Mouse (Mus musculus) erythroid progenitor cell, adult 5-6 weeks (primary cell): ENCODE results near the gene Trap1. TPM values are rescaled to one million over a fixed set of nuclear protein-coding genes. Genes with fewer than 3 reads are reported as not detected.
"Not testable (repeated sequence)": the region's sequence is repeated elsewhere in the genome, so short reads cannot be mapped to it uniquely, and the experiment has no call there.

Experiments
- ATAC-seq: replicated peaks from 2 replicates; pipeline ENCODE4 v1.8.0; 2016; ENCODE audit warnings: moderate number of reproducible peaks, mild to moderate bottlenecking, moderate TSS enrichment, inconsistent platforms; ENCODE audit not compliant: poor library complexity, low FRiP score, severe bottlenecking
- total RNA-seq, 2 experiments: library from RNA; stranded (forward) in 1 of 2; stranded (reverse) in 1 of 2; fragments of 150-400 nt in 1 of 2; fragments of 186-747, 209-891 nt in 1 of 2; gene quantifications; 2 replicates each; pipeline versions ENCODE4 v1.2.3 to v1.2.4; 2015 to 2017; ENCODE audit warnings: low replicate concordance in 2 of 2

Gene Trap1
- total RNA-seq, 2 experiments from 2014 or later = 16.8 to 24.6 TPM

DNA sequence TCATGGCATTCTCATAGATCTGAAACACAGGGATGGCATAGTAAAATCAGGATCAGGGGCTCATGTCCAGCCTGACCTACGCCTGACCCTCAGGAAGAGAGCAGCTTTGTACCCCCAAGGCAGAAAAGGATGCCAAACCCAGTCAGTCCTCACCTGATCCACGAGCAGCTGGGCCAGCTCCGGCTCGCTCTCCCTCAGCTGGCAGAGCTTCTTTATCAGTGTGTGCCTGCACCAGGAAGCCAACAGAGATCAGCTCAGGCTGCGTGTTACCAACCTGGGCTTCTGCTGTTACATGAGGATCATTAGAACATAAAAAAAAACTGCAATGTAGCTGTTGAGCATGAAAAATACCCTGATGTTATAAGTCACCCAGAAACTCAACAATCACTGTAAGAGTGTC lies 37.4 kb downstream of the Trap1 start:
- ATAC-seq = no peak

DNA sequence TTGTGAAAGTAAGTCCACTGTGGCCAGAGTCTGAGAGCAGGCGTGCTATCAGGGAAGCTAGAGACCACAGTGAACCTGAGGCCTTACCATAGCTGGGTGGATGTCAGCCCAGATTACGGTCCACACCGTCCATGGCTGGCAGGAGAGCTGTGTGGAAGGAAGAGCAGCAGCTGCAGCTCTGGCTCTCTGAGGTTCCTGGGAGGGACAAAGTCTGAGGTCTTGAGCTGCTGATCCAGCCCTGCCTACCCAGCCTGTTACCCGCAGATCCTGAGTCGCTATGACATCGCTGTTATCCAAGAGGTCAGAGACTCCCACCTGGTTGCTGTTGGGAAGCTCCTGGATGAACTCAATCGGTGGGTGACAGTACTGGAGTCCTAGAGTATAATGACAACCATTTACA lies 39.9 kb downstream of the Trap1 start:
- ATAC-seq = no peak

- no peak for ATAC-seq
These were observed 40.8 kb downstream of the Trap1 start, which contains the start of gene Dnase1 for GRCm38 (mm10) chr16:4036807-4037206. Dnase1 (plus strand) TSS chr16:4036942.

DNA sequence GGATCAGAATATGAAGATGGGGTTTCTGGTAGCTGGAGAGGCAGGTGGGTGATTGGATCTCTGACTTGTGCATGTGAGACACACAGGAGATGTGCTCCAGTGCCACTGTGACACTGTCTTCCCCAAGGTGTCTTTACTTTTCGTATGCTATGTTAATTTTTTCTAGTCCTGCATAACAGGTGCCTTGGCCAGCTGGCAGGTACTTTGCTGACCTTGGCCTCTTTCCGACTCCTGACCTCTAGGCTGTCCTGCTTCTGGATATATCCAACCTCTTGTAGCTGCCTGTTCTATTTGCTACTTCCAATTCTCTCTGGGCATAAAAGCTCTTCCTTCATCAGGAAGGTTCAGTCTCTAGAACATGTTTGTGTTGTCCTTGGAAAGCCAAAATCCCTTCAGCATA lies 42.1 kb downstream of the Trap1 start:
- ATAC-seq = no peak

DNA sequence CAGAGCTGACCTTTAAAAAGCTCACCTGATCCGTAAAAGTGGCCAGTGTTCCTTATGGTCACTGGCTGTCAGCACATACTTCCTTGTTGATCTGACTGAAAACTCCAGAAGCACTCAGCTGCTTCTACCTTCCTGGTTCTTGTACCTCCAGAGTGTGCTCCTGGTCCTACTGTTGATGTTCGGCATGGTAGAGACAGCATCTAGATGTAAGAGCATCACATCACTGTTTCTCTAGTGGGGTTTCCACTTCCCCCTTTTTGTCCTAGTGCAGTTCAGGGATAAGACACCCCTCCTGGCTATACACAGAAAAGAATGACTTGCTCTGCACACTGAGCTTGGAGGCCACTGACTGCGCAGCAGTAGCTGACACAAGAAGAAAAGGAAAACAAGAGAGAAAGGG lies 43.2 kb downstream of the Trap1 start:
- no peak for ATAC-seq

DNA sequence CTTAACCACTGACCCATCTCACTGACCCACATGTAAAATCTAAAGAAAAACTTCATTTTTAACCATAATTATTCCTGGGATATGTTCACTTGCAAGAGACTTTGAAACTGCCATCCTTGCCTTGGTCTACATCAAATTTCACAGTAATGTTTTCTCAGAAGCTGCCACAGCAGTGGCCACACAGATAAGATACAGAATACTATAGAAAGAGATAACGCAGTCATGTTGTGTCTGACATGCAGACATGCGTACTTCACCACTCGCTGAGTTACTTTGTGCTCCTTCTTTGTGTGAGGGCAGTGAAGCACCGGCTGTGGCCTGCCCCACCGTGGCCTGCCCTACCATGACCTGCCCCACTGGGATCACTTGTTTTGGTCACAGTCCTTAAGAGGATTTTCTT lies 43.7 kb downstream of the Trap1 start:
- ATAC-seq = no peak

GRCm38 (mm10) chr16:4032341-4032748 lies 45.3 kb downstream of the Trap1 start:
- ATAC-seq = no peak

GRCm38 (mm10) chr16:4031441-4032274 lies 46.0 kb downstream of the Trap1 start:
- no peak for ATAC-seq

DNA sequence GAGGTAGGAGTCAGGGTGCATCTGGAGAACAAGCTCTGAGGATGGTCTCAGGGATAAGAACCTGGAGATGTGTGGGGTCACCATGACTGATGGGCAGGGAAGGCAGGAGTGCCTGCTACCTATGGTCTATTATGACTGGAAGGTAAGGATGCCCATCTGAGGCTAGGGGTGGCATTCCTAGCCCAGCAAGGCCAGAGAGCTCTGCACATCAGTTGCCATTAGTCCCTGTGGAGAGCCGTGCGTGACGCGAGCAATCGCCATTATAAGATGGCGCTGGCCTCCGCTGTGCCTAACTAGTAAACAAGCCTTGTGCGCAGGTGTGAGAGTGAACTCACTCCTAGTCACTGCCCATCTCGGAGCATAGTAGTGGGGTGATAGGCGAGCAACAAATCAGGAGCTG lies 47.1 kb downstream of the Trap1 start:
- ATAC-seq = no peak

GRCm38 (mm10) chr16:4029371-4029841 lies 48.2 kb downstream of the Trap1 start:
- no peak for ATAC-seq

DNA sequence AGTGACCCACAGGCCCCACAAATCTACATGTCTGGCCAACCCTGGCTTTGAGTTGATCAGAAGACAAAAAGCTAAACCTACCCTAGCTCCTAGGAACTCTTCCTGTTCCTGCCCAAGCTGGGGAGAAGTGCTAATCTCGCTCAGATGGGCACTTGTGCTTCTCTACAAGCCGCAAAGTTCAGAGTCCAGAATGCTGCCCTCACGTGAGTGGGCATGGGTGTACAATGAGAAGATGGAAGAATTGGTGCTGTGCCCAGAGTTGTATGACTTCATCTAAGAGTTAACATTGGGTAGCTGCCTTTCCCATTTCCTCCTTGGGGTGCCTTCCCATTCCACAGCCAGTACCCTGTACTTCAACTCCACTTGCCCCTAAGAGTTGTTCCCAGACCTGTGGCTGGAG lies 50.4 kb downstream of the Trap1 start:
- no peak for ATAC-seq

- no peak for ATAC-seq
These were observed 51.0 kb downstream of the Trap1 start for GRCm38 (mm10) chr16:4026672-4027071.

- ATAC-seq = no peak
These were observed 54.9 kb downstream of the Trap1 start for GRCm38 (mm10) chr16:4022719-4023118.

GRCm38 (mm10) chr16:4021241-4021640 lies 56.4 kb downstream of the Trap1 start:
- ATAC-seq = no peak

- not testable (repeated sequence) for ATAC-seq
These were observed 60.2 kb downstream of the Trap1 start for GRCm38 (mm10) chr16:4017466-4017865.

DNA sequence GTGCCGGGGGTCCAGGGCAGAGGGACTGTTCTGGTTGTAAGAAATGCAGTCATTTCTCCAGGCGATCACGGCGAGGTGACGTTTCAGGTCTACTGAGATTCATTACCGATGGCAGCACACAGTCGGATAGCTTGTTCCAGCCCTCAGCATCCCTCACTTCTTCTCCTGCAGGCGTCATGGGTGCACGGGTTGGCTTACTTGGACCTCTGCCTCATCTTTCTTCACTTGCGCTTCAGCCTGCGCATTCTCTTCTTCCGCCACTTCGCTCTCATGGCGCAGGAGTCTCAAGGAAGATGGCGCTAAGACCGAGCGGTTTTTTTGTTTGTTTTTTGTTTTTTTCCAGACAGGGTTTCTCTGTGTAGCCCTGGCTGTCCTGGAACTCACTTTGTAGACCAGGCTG lies 60.8 kb downstream of the Trap1 start:
- ATAC-seq = not testable (repeated sequence)

GRCm38 (mm10) chr16:4014040-4014668 lies 63.5 kb downstream of the Trap1 start:
- ATAC-seq = no peak

DNA sequence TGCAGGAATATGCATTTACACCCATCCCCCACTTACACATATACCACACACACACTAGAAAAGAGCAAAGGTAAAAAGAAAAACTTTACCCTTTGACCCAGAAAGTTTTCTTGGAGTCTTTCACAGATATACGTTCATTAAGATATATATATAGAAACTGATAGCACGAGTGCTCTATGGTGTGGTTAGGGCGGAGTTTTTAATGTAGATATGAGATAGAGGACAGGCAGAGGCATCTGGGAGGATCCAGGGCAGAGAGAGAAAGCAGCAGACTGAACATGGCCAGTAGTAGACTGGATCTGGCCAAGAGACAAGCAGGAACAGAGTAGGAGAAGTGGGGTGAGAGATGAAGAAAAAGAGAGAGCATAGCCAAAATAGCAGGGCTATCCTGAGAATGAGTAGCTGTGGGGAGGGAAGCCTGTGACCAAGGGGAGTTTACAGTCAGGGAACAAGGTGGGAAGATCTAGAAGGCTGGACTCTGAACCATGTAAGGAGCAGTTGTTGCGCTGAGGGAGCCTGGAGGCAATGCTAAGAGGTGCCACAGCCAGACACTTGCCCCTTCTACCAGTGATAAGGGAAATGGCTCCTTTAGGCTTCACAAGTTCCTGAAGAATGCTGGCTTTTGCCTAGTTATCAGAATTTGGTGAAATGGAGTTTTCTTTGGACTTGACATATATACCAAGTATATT lies 64.6 kb downstream of the Trap1 start:
- peak; percentile 96 for ATAC-seq

DNA sequence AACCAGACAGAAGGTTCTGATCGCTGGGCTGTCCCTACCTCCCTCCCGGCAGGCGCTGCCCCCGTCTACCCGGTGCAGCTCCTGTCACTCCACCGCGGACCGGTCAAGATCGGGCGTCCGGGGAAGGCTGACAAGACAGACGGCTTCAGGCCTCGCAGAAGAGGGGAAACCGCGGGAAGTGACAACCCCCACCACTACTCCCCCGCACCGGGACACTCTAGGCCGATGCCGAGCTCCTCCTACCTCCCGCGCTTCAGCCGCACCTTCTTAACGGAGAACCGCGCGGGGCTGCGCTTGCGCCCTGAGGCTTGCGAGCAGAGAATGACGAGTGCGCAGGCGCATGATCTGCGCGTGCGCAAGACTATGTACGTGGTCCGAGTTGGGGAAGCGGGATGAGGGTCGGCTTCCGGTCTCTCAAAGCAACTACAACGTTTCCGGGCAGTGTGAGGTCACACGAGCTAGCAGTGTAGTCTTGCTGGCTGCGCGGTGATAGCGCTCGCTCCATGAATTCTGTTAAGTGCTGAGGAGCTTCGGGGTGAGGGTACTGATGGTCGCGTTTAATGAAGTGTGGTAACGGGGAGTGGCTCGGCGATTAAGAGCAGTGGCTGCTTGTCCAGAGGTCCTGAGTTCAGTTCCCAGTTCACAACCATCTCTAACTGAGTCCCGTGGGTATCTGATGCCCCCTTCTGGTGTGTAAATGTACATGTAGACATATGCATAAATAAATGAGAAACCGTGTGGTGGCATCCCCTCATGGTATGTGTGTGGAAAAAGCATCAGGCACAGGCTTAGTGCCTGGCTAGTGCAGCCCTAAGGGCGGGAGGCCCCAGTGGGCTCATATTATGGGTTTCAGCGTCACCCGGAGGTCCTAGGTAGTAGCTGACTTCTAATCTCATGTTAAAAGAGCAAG lies 73.9 kb downstream of the Trap1 start, which contains the start of gene Slx4:
Slx4 (minus strand) TSS at position 282 of the 910 bp plus-strand sequence.
- ATAC-seq = peak; percentile 94
